Mouse (Mus musculus) forebrain, postnatal 0 days (tissue): Measurements from ENCODE around the gene Spred2. TPM values are rescaled to one million over a fixed set of nuclear protein-coding genes. Genes with fewer than 3 reads are reported as not detected.

Source experiments
- ATAC-seq: fragments of 200-750 bp; cut with Nextera tagmentation; 2 replicates; pipeline ENCODE4 v1.8.0; 2017; ENCODE audit warnings: mild to moderate bottlenecking, moderate library complexity
- DNase-seq: peaks from one replicate; pipeline ENCODE4 v3.0.0-alpha.2; 2015
- H3K27ac ChIP-seq: fragments of 300-500 bp; sonication (generic); 2 replicates; pipeline ENCODE4 v1.5.1; 2014; ENCODE audit warnings: low read depth, mild to moderate bottlenecking, antibody characterized with exemption, low read length, moderate library complexity, mixed read lengths
- H3K27me3 ChIP-seq: fragments of 300-500 bp; sonication (generic); 2 replicates; pipeline ENCODE4 v1.6.1; 2014; ENCODE audit warnings: mild to moderate bottlenecking, low read length, mixed read lengths; ENCODE audit not compliant: insufficient read depth
- H3K36me3 ChIP-seq: fragments of 300-500 bp; sonication (generic); 2 replicates; pipeline ENCODE4 v1.6.1; 2014; ENCODE audit warnings: mild to moderate bottlenecking, moderate library complexity; ENCODE audit not compliant: insufficient read depth
- H3K4me1 ChIP-seq: fragments of 300-500 bp; sonication (generic); 2 replicates; pipeline ENCODE4 v1.6.1; 2014; ENCODE audit warnings: antibody characterized with exemption; ENCODE audit not compliant: insufficient read depth
- H3K4me2 ChIP-seq: fragments of 300-500 bp; sonication (generic); 2 replicates; pipeline ENCODE4 v1.6.1; 2014; ENCODE audit warnings: low read depth, mild to moderate bottlenecking, moderate library complexity
- H3K4me3 ChIP-seq: fragments of 300-500 bp; sonication (generic); 2 replicates; pipeline ENCODE4 v1.5.1; 2014; ENCODE audit warnings: low read depth, low read length, mixed read lengths
- H3K9ac ChIP-seq: fragments of 300-500 bp; sonication (generic); 2 replicates; pipeline ENCODE4 v1.6.1; 2014; ENCODE audit warnings: mild to moderate bottlenecking
- H3K9me3 ChIP-seq: fragments of 300-500 bp; sonication (generic); 2 replicates; pipeline ENCODE4 v1.6.1; 2016; ENCODE audit warnings: low read length
- CTCF ChIP-seq: sonication (generic); IDR thresholded peaks from 2 replicates; pipeline ENCODE4 v1.5.1; 2016; ENCODE audit warnings: antibody characterized with exemption, control low read depth, low read depth
- WGBS: fragments of 180-500 bp; shearing (Covaris S2); extraction: QIAGEN DNeasy Blood & Tissue Kit; methylation state at CpG from one replicate; pipeline ENCODE4 v1.1.7; 2014; 5-methylcytosine and 5-hydroxymethylcytosine counted together
- polyA plus RNA-seq: library from polyadenylated mRNA; unstranded; fragments of >200 nt; fragmentation: Nextera tagmentation; extraction: Ambion mirVana; gene quantifications from 2 replicates; pipeline ENCODE4 v1.2.1, GENCODE M21; 2015
- total RNA-seq: library from RNA; depleted of rRNA; stranded (reverse); fragments of >200 nt; gene quantifications from 2 replicates; pipeline ENCODE4 v1.2.3, GENCODE M21; 2014

Spred2 gene
- total and polyA plus RNA-seq, 2 experiments from 2014 or later, result 9.1 to 15.5 TPM

DNA sequence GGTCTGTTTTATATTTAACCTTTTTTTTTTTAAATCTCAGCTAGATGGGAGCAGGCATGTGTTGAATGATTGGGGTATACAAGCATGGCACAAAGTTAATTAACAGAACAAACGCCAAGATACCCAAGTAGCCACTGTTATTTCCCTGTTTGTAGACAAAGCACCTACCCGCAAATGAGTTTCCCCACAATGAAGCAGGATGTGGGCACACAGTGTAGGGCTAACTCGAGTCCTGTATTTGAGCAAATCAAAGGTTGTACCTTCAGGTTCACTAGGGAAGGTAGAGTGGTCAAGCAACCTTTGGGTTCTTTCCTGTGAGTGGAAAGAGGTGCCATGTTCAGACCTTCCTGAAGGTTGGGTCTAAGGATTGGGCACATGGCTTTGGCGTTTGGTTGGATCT lies 41.5 kb downstream of the Spred2 start:
- no peak overlapping the region for H3K9ac ChIP-seq
- WGBS, result 75% methylated on average over 4 of the region's 4 CpGs
- H3K27me3 ChIP-seq, result no peaks in the 10 kb centered on the region
- H3K4me1 ChIP-seq, result no peaks in the 10 kb centered on the region
- DNase-seq (no peak), ATAC-seq (no peak)
- no peaks in the 10 kb centered on the region for H3K9me3 ChIP-seq
- 0 out of 2 replicates have a peak, but pooled peaks cover 6% of the 10 kb centered on the region for H3K36me3 ChIP-seq
- TF ChIP-seq CTCF, result no peak
- H3K27ac ChIP-seq, result no peak overlapping the region
- no peak overlapping the region for H3K4me3 ChIP-seq
- H3K4me2 ChIP-seq, result no peak overlapping the region

- Histone ChIP-seq H3K4me3 (no peak overlapping the region), H3K9ac (no peak overlapping the region), H3K27ac (no peak overlapping the region), H3K36me3 (0 out of 2 replicates have a peak, but pooled peaks cover 6% of the 10 kb centered on the region), H3K27me3 (no peaks in the 10 kb centered on the region), H3K4me2 (no peak overlapping the region), H3K4me1 (no peaks in the 10 kb centered on the region), H3K9me3 (no peaks in the 10 kb centered on the region)
- TF ChIP-seq CTCF, result no peak
- 88% methylated on average over 2 of the region's 2 CpGs for WGBS
- DNase-seq, result no peak
- ATAC-seq, result no peak
Measured at GRCm38 (mm10) chr11:19966294-19966693, 42.1 kb downstream of the Spred2 start.

- WGBS, result 75% methylated on average over 5 of the region's 5 CpGs
- TF ChIP-seq CTCF, result no peak
Measured at GRCm38 (mm10) chr11:19969584-19969983, 45.4 kb downstream of the Spred2 start.

DNA sequence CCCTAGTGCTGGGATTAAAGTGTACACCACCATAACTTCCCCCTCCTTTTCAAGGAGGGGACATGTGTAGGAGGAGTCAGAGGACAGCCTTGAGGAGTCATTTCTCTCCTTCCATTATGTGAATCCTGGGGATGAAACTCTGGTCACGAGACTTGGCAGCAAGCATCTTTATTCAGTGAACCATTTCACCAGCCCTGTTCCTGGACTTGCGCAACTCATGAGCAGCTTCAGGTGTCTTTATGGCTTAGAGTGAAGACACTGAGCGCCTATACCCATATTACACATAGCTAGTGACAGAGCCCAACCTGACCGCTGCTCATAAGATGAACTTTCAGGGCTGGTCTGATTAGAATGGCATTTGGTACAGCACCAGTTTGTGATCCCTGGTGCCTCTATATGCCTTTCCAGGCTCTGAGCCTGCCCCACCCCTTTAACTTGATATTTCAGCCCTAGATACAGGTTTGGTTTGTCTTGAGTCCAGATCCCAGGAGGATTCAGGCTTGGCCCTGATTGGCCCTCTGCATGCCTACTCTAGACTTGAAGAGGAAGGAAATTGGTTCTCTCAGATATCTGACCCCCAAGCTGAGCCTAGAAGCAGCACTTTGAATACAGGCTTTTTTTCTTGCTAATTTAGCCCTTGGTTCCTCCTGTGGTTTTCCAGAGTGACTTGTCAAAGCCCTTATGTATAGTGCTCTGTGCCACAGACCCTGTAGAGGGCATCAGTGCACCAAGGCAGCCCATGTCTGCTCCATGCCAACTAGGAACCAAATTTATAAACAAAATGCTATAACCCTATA lies 48.0 kb downstream of the Spred2 start:
- Histone ChIP-seq H3K9ac (no peak overlapping the region), H3K27ac (no peak overlapping the region), H3K4me3 (no peak overlapping the region), H3K4me2 (no peak overlapping the region), H3K27me3 (no peaks in the 10 kb centered on the region), H3K9me3 (no peaks in the 10 kb centered on the region), H3K36me3 (no peaks in the 10 kb centered on the region), H3K4me1 (no peaks in the 10 kb centered on the region)
- 89% methylated on average over 4 of the region's 4 CpGs for WGBS
- peak; percentile 50 for TF ChIP-seq CTCF
- DNase-seq (no peak), ATAC-seq (peak; percentile 63)

More at GRCm38 (mm10) chr11:19969584-19969983, 45.4 kb downstream of the Spred2 start:
- no peak overlapping the region for H3K4me2 ChIP-seq
- no peaks in the 10 kb centered on the region for H3K36me3 ChIP-seq
- no peak overlapping the region for H3K9ac ChIP-seq
- H3K4me3 ChIP-seq, result no peak overlapping the region
- DNase-seq, result no peak
- H3K9me3 ChIP-seq, result no peaks in the 10 kb centered on the region
- no peaks in the 10 kb centered on the region for H3K4me1 ChIP-seq
- H3K27me3 ChIP-seq, result no peaks in the 10 kb centered on the region
- no peak for ATAC-seq
- H3K27ac ChIP-seq, result no peak overlapping the region

- no peaks in the 10 kb centered on the region for H3K4me1 ChIP-seq
- DNase-seq, result no peak
- H3K4me3 ChIP-seq, result no peak overlapping the region
- TF ChIP-seq CTCF, result no peak
- H3K27me3 ChIP-seq, result no peaks in the 10 kb centered on the region
- H3K36me3 ChIP-seq, result no peaks in the 10 kb centered on the region
- no peaks in the 10 kb centered on the region for H3K9me3 ChIP-seq
- no peak overlapping the region for H3K4me2 ChIP-seq
- no peak overlapping the region for H3K27ac ChIP-seq
- no peak overlapping the region for H3K9ac ChIP-seq
- no peak for ATAC-seq
- WGBS, result 63% methylated on average over 7 of the region's 7 CpGs
Measured at GRCm38 (mm10) chr11:19973032-19973790, 49.0 kb downstream of the Spred2 start.

DNA sequence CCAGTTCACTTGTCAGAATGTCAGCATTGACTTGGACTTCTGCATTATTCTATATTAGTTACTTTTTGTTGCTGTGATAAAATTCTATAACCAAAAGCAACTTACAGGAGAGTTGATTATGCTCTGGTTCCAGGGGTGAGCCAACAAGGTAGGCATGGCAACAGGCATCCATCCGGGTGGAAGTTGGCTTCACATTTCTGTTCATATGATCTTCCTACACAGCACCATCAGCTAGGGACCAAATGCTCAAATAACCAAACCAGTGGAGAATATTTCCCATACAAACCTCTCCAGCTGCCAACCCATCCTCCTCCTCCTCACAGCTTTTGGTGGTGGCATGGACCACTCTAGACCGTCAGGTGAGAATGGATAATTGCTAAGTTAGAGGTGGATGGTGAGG lies 51.9 kb downstream of the Spred2 start:
- TF ChIP-seq CTCF, result no peak
- Histone ChIP-seq H3K4me3 (no peak overlapping the region), H3K9ac (no peak overlapping the region), H3K27ac (no peak overlapping the region), H3K4me1 (no peaks in the 10 kb centered on the region), H3K4me2 (no peak overlapping the region), H3K36me3 (no peaks in the 10 kb centered on the region), H3K9me3 (no peaks in the 10 kb centered on the region), H3K27me3 (no peaks in the 10 kb centered on the region)
- WGBS, result 93% methylated on average over 2 of the region's 2 CpGs
- ATAC-seq (no peak), DNase-seq (no peak)

GRCm38 (mm10) chr11:19977687-19978086 lies 53.5 kb downstream of the Spred2 start:
- Histone ChIP-seq H3K9me3 (no peaks in the 10 kb centered on the region), H3K9ac (no peak overlapping the region), H3K4me1 (no peaks in the 10 kb centered on the region), H3K36me3 (no peaks in the 10 kb centered on the region), H3K27ac (no peak overlapping the region), H3K27me3 (no peaks in the 10 kb centered on the region), H3K4me2 (no peak overlapping the region), H3K4me3 (no peak overlapping the region)
- ATAC-seq (0 out of 2 replicates have a peak, but pooled peaks have one; percentile 21), DNase-seq (no peak)
- WGBS, result 51% methylated on average over 2 of the region's 2 CpGs
- TF ChIP-seq CTCF, result no peak
